Mouse (Mus musculus): ENCODE results near the gene Cnnm1. TPM values are rescaled to one million over a fixed set of nuclear protein-coding genes. Genes with fewer than 3 reads are reported as not detected.

Gene Cnnm1
- polyA plus RNA-seq, 1 experiment from 2014 or later: 3.6 TPM

DNA sequence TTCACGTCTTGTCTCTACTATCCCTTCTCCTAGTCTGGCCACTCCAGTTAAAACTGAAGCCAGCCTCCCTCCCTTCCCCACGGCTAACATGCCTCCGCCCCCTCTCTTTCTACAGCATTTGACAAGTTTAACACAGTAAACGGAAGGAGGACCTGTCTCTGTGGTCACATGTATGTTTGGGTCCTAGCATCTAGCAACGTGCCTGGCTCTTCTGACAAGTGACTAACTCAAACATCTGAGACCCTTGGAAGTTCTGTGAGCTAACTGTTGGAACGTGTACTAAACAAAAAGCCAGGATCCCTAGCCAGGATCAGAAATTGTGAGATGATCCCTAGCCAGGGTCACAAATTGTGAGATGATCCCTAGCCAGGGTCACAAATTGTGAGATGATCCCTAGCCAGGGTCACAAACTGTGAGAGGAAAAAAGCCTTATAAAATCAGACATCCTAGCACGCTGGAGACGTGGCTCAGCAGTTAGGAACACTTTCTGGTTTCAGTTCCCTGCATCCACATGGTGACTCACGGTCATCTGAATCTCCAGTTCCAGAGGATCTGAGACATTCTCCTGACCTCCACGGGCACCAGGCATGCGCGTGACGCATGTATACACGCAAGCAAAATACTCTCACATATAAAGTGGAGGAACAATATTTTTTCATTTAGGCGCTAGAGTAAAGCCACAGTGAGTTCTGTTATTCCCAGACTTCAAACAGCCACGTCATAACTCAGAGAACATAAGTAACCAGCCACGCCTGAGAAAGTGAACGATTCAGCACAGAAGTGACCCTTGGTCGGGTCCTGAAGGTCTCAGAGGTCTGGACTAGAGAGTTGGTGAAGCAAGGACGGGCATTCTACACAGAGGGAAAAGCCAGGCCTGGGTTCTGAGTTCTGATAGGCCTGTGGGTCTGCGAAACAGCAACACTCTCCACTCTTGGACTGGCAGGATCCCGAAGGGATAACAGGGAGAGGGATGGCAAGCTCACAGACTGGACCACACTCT is 71.7 kb downstream of the Cnnm1 start:
- peaks cover 60% of the 10 kb centered on the region for H3K36me3 ChIP-seq
- 84% methylated on average over 22 of the region's 22 CpGs for WGBS

DNA sequence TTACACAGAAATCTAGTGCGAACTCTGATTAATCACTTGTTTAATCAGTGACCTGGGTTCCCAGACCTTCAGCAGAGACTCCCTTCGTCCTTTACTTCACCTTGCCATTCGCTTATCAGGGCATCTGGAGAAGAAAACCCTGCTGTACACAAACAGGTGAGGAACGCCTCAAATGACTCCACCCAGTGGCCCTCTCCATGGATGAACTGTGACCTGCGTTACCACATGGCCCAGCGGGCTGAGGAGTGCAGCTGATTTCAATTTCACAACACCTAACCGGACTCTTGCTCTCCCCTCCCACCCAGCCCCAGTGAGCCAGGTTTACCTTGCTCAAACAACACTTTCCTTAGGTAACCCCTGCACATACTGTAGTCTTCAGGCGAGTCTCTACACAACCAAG is 73.6 kb downstream of the Cnnm1 start:
- Histone ChIP-seq H3K4me1 (no peaks in the 10 kb centered on the region), H3K27ac (no peak overlapping the region), H3K4me3 (no peak overlapping the region), H3K4me2 (no peak overlapping the region), H3K9ac (no peak overlapping the region), H3K36me3 (peaks cover 48% of the 10 kb centered on the region), H3K27me3 (no peaks in the 10 kb centered on the region), H3K9me3 (no peaks in the 10 kb centered on the region)
- WGBS: 86% methylated on average over 8 of the region's 8 CpGs
- no peak for ATAC-seq (ENCODE audit: insufficient number of reproducible peaks, insufficient read depth, low FRiP score, low TSS enrichment, low read depth)

More for the DNA sequence above, 71.7 kb downstream of the Cnnm1 start:
- no peak for ATAC-seq (ENCODE audit: insufficient number of reproducible peaks, insufficient read depth, low FRiP score, low TSS enrichment, low read depth)
- Histone ChIP-seq H3K4me1 (no peaks in the 10 kb centered on the region), H3K27me3 (no peaks in the 10 kb centered on the region), H3K9me3 (no peaks in the 10 kb centered on the region), H3K4me2 (no peak overlapping the region), H3K4me3 (no peak overlapping the region), H3K9ac (no peak overlapping the region), H3K27ac (no peak overlapping the region)

DNA sequence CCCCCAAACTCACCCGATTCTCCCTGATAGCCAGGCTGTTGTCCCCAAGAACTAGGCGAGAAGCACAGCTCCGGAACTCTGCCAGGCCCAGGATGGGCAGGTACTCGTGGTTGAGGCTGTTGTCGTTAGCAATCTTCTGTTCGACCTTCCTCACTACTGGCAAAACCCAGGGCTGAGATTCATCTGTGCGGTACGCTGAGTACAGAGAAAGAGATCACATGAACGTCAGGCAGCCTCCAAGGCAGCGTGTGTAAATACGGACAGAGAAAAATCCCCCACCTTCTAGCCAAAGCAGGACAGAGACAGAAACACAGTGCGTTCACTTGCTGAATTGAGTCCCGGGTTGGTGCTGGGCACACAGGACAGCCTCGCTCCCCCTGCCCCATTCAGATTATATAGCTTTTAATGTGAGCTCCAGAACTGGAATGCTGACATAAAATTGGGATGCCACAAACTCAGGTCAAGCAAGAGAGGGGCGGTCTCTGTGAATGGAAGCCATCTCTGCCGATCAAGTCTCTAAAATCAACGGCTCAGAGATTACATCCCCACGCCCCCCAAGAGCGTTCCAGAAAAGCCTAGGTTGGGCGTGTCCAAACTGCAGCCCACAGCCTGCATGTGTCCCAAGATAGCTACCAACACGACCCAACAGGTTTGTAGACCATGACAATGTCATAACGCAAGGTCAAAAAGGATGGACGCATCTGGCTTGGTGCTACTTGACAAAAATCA is 75.6 kb downstream of the Cnnm1 start:
- Histone ChIP-seq H3K9me3 (no peaks in the 10 kb centered on the region), H3K27ac (no peak overlapping the region), H3K36me3 (peaks cover 32% of the 10 kb centered on the region), H3K9ac (no peak overlapping the region), H3K27me3 (no peaks in the 10 kb centered on the region), H3K4me1 (peaks cover 6% of the 10 kb centered on the region), H3K4me3 (no peak overlapping the region), H3K4me2 (no peak overlapping the region)
- ATAC-seq (ENCODE audit: insufficient number of reproducible peaks, insufficient read depth, low FRiP score, low TSS enrichment, low read depth): no peak
- WGBS: 93% methylated on average over 23 of the region's 23 CpGs

DNA sequence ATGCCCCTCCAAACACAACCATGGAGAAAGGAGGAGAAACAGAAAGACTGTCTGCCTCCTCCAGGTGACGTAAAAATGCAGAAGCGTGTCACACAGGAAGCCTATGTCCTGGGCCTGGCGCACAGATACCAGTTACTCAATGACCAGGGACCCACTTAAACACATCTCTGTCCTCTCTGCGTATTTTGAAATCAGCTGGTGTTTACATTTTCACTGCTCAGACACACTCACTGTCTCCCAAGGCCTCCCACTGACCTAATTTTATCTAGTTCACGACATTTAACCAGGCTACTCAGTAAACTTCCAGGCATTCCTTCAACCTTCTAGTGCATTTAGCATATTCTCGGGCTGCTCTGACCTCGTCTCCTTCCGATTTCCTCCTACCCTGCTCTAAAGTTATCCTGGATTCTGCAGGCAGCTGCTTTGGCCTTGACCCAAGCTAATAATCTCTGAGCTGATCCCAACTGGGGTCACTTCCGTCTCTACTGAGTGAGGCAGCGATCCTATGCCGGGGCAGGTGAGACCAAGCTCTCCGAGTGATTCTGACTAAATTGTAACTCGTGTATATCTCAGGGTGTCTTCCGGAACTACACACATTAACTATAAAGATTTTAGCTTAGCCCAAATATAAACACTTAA is 76.3 kb downstream of the Cnnm1 start:
- H3K4me3 ChIP-seq: no peak overlapping the region
- H3K9me3 ChIP-seq: no peaks in the 10 kb centered on the region
- H3K4me2 ChIP-seq: no peak overlapping the region
- peaks cover 26% of the 10 kb centered on the region for H3K36me3 ChIP-seq
- no peak for ATAC-seq (ENCODE audit: insufficient number of reproducible peaks, insufficient read depth, low FRiP score, low TSS enrichment, low read depth)
- H3K27me3 ChIP-seq: no peaks in the 10 kb centered on the region
- peaks cover 9% of the 10 kb centered on the region for H3K4me1 ChIP-seq
- no peak overlapping the region for H3K27ac ChIP-seq
- no peak overlapping the region for H3K9ac ChIP-seq
- 89% methylated on average over 14 of the region's 14 CpGs for WGBS

DNA sequence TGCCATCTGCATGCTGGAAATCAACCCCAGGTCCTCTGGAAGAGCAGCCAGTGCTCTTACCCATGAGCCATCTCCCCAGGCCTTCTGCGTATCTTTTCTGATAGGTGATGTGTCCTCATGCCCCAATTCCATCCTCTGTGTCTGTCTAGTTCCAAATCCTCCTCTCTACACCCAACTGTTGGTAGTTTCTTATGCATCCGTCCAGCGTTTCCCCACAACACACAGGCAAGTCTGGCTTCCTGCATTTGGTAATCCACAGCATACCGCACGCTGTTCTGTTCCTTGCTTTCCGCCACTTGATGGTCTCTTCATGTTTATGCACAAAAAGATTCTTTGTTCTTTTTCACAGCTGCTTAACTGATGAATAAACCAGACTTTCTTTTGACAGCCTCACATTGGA is 77.1 kb downstream of the Cnnm1 start:
- H3K27me3 ChIP-seq: no peaks in the 10 kb centered on the region
- H3K9ac ChIP-seq: no peak overlapping the region
- WGBS: 89% methylated on average over 6 of the region's 6 CpGs
- H3K9me3 ChIP-seq: no peaks in the 10 kb centered on the region
- no peak for ATAC-seq (ENCODE audit: insufficient number of reproducible peaks, insufficient read depth, low FRiP score, low TSS enrichment, low read depth)
- H3K4me2 ChIP-seq: no peak overlapping the region
- peaks cover 11% of the 10 kb centered on the region for H3K4me1 ChIP-seq
- no peak overlapping the region for H3K27ac ChIP-seq
- H3K4me3 ChIP-seq: no peak overlapping the region
- H3K36me3 ChIP-seq: peaks cover 19% of the 10 kb centered on the region

DNA sequence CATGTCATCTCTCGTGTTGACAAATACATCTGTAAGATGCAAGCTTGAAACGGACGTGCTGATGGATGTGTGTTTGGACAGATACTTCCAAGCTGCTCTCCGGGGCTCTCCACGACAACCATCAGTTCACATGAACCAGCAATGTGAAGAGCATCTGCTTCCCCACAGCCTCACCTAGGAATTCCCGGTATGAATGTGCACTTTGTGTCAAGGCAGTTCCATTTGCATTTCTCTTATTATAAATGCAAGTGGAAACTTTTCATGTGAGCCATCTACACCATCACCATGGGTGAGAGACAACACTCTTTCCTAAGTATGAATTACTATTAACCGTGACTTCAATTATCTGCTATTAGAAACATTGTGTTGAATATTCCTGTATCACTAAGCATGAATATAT is 77.6 kb downstream of the Cnnm1 start:
- Histone ChIP-seq H3K4me1 (peaks cover 11% of the 10 kb centered on the region), H3K4me2 (no peak overlapping the region), H3K36me3 (peaks cover 14% of the 10 kb centered on the region), H3K9me3 (no peaks in the 10 kb centered on the region), H3K27me3 (no peaks in the 10 kb centered on the region), H3K9ac (no peak overlapping the region), H3K27ac (no peak overlapping the region), H3K4me3 (no peak overlapping the region)
- ATAC-seq (ENCODE audit: insufficient number of reproducible peaks, insufficient read depth, low FRiP score, low TSS enrichment, low read depth): no peak
- WGBS: 84% methylated on average over 7 of the region's 7 CpGs

DNA sequence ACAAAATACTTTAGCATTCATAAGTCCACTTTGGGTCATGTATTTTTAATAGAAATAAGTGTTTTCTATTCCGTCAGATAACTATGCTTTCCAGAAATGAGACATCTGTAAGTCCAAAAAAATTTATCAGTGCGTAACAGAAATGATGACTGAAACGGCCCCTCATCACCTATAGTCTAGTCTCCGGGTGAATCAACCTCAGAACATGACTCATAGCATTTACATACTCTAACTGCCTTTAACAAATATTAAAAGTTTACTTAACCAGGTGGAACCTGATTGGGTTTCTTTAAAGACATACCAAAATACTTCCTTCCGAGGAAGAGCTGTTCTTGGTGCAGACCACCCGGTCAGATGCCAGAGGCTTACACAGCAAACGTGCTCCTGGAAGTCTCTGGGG is 78.0 kb downstream of the Cnnm1 start:
- Histone ChIP-seq H3K4me1 (peaks cover 15% of the 10 kb centered on the region), H3K9ac (no peak overlapping the region), H3K9me3 (no peaks in the 10 kb centered on the region), H3K4me3 (no peak overlapping the region), H3K4me2 (no peak overlapping the region), H3K27me3 (no peaks in the 10 kb centered on the region), H3K36me3 (peaks cover 14% of the 10 kb centered on the region), H3K27ac (no peak overlapping the region)
- no peak for ATAC-seq (ENCODE audit: insufficient number of reproducible peaks, insufficient read depth, low FRiP score, low TSS enrichment, low read depth)
- WGBS: 79% methylated on average over 7 of the region's 7 CpGs

DNA sequence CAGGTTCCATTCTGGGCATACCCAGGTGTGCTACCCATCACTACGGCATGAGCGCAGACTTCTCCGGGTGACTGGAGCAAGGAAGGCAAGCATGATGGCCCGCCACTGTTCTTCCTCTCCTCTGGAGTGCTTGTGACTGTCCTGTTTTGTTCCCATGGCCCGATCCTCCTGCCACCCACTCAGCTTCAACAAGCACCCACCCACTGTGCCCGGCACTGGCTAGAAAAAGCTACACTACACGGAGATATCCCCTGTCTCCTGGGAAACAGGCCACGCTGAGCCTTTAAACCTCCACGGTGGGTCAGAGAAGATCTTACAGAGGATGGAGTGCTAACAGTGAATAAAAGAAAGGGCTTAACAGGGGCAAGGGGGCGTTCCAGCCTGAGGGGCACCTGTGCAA is 79.0 kb downstream of the Cnnm1 start:
- no peak overlapping the region for H3K4me2 ChIP-seq
- peaks cover 11% of the 10 kb centered on the region for H3K36me3 ChIP-seq
- H3K27ac ChIP-seq: no peak overlapping the region
- no peak overlapping the region for H3K9ac ChIP-seq
- 91% methylated on average over 10 of the region's 10 CpGs for WGBS
- H3K9me3 ChIP-seq: no peaks in the 10 kb centered on the region
- peaks cover 24% of the 10 kb centered on the region for H3K4me1 ChIP-seq
- H3K4me3 ChIP-seq: no peak overlapping the region
- H3K27me3 ChIP-seq: no peaks in the 10 kb centered on the region
- ATAC-seq (ENCODE audit: insufficient number of reproducible peaks, insufficient read depth, low FRiP score, low TSS enrichment, low read depth): no peak

DNA sequence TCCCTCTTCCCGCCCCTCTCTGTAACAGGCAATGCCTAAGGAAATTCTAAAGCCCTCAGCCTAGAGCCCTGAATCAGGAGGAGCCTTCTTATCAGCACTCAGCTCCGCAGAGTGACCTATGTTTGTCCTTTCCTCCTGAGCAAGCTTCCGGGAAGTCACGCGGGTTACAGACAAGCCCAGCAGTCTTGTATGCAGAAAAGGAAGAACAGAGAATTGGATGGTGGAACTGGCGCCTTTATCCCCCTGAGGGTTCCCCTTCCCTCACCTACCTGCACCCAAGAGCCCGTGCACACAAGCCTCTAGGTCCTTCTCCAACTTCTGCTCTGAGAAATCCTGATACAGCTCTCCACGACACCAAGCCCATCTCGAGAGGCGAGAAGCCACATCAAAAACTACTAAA is 80.2 kb downstream of the Cnnm1 start:
- ATAC-seq (ENCODE audit: insufficient number of reproducible peaks, insufficient read depth, low FRiP score, low TSS enrichment, low read depth): no peak
- Histone ChIP-seq H3K9ac (no peak overlapping the region), H3K4me3 (no peak overlapping the region), H3K27ac (no peak overlapping the region), H3K9me3 (no peaks in the 10 kb centered on the region), H3K4me1 (peaks cover 30% of the 10 kb centered on the region), H3K27me3 (no peaks in the 10 kb centered on the region), H3K36me3 (no peaks in the 10 kb centered on the region; the same call in none of the 2 replicates), H3K4me2 (no peak overlapping the region)
- WGBS: 63% methylated on average over 9 of the region's 10 CpGs

DNA sequence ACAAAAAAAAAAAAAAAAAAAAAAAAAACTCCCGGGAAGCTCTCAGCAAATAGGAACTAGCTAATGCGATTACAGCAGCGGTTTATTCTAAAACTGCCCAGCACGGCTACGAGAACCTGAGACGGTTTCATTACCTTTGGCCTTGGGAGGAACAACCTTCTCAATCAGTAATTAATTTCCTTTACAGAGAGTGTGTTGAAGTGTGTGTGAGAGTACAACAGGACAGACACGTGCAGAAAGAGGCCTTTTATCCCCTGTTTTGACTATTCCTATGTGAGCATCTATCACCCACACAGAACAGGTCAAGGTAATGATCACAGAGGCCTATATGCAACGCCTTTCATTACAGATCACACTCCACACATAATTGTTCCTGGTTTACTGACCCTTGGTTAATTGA is 81.1 kb downstream of the Cnnm1 start:
- Histone ChIP-seq H3K36me3 (no peaks in the 10 kb centered on the region; the same call in 1 of the 2 replicates), H3K9me3 (no peaks in the 10 kb centered on the region), H3K4me3 (no peak overlapping the region), H3K27me3 (no peaks in the 10 kb centered on the region), H3K9ac (no peak overlapping the region), H3K4me2 (no peak overlapping the region), H3K4me1 (peaks cover 32% of the 10 kb centered on the region), H3K27ac (no peak overlapping the region)
- no peak for ATAC-seq (ENCODE audit: insufficient number of reproducible peaks, insufficient read depth, low FRiP score, low TSS enrichment, low read depth)
- 40% methylated on average over 8 of the region's 8 CpGs for WGBS

DNA sequence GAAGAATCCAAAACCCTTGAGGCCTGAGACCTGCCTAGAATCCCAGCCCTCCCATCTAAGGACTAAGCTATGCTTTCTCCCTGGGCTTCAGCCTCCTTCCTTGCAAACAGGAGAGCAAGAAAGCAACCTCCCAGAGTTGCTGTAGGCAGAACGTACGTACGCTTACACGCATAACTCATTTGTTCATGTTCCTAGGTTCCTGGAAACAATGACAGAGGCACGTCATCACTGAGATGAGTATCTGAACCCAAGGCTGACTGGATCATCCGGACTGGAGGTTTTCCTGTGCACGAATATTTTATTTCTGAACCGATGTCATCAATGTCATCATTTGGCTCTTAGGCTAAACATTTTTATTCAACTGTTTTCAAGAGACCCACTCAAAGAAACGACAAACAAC is 81.8 kb downstream of the Cnnm1 start:
- no peak overlapping the region for H3K27ac ChIP-seq
- no peak overlapping the region for H3K9ac ChIP-seq
- H3K36me3 ChIP-seq: no peaks in the 10 kb centered on the region; the same call in 1 of the 2 replicates
- H3K9me3 ChIP-seq: no peaks in the 10 kb centered on the region
- no peaks in the 10 kb centered on the region for H3K27me3 ChIP-seq
- WGBS: 83% methylated on average over 9 of the region's 9 CpGs
- H3K4me3 ChIP-seq: no peak overlapping the region
- H3K4me1 ChIP-seq: peaks cover 32% of the 10 kb centered on the region
- H3K4me2 ChIP-seq: no peak overlapping the region
- ATAC-seq (ENCODE audit: insufficient number of reproducible peaks, insufficient read depth, low FRiP score, low TSS enrichment, low read depth): no peak

Data from embryonic facial prominence, embryonic 13.5 days (tissue).